Mouse (Mus musculus) megakaryocyte, adult 5-6 weeks (primary cell): ENCODE data around the gene Acads. TPM values are rescaled to one million over a fixed set of nuclear protein-coding genes. Genes with fewer than 3 reads are reported as not detected.

Experiments used
- ATAC-seq: 2 replicates; pipeline ENCODE4 v1.8.0; 2016; ENCODE audit warnings: mild to moderate bottlenecking, inconsistent platforms; ENCODE audit not compliant: poor library complexity, severe bottlenecking
- total RNA-seq, 2 experiments: library from RNA; stranded (forward) in 1 of 2; stranded (reverse) in 1 of 2; fragments of 153-499, 151-499 nt in 1 of 2; fragments of 221-1000, 200-1000 nt in 1 of 2; gene quantifications; 2 replicates each; pipeline versions ENCODE4 v1.2.3 to v1.2.4; 2015 to 2017

Acads gene
- total RNA-seq, 2 experiments from 2014 or later: 13.0 to 15.2 TPM

- ATAC-seq: no peak
Measured at GRCm38 (mm10) chr5:115126578-115127312, 7.6 kb upstream of the Acads start.

- ATAC-seq: peak; percentile 99
Measured at GRCm38 (mm10) chr5:115125211-115125871, 6.2 kb upstream of the Acads start.

GRCm38 (mm10) chr5:115124690-115125089 lies 5.5 kb upstream of the Acads start:
- ATAC-seq: no peak

GRCm38 (mm10) chr5:115120978-115121377 lies 1.8 kb upstream of the Acads start:
- ATAC-seq: no peak

- no peak for ATAC-seq
Measured at GRCm38 (mm10) chr5:115117467-115117866, 1.7 kb downstream of the Acads start.

GRCm38 (mm10) chr5:115116426-115116825 lies 2.7 kb downstream of the Acads start:
- ATAC-seq: no peak

- ATAC-seq: no peak
Measured at GRCm38 (mm10) chr5:115114501-115114900, 4.6 kb downstream of the Acads start.

GRCm38 (mm10) chr5:115113244-115113643 lies 5.9 kb downstream of the Acads start:
- no peak for ATAC-seq

GRCm38 (mm10) chr5:115111156-115111555 lies 8.0 kb downstream of the Acads start:
- ATAC-seq: no peak

- peak; percentile 73 for ATAC-seq
Measured at GRCm38 (mm10) chr5:115103253-115103652, 15.9 kb downstream of the Acads start.

GRCm38 (mm10) chr5:115102231-115102630 lies 16.9 kb downstream of the Acads start:
- no peak for ATAC-seq

GRCm38 (mm10) chr5:115100473-115100872 lies 18.7 kb downstream of the Acads start:
- ATAC-seq: no peak

- no peak for ATAC-seq
Measured at GRCm38 (mm10) chr5:115099991-115100390, 19.2 kb downstream of the Acads start.

GRCm38 (mm10) chr5:115099530-115099929 lies 19.6 kb downstream of the Acads start:
- ATAC-seq: no peak

- no peak for ATAC-seq
Measured at GRCm38 (mm10) chr5:115098195-115098594, 21.0 kb downstream of the Acads start, which contains the start of gene Gm10401. Gm10401 (minus strand) TSS chr5:115098295.

GRCm38 (mm10) chr5:115091776-115092175 lies 27.4 kb downstream of the Acads start:
- no peak for ATAC-seq

GRCm38 (mm10) chr5:115091015-115091414 lies 28.1 kb downstream of the Acads start:
- no peak for ATAC-seq

- no peak for ATAC-seq
Measured at GRCm38 (mm10) chr5:115089592-115090268, 29.4 kb downstream of the Acads start.

- no peak for ATAC-seq
Measured at GRCm38 (mm10) chr5:115085675-115086074, 33.5 kb downstream of the Acads start.

- ATAC-seq: no peak
Measured at GRCm38 (mm10) chr5:115083492-115083891, 35.7 kb downstream of the Acads start.

GRCm38 (mm10) chr5:115081636-115082035 lies 37.5 kb downstream of the Acads start:
- ATAC-seq: no peak
